Mouse (Mus musculus) adrenal gland, postnatal 14 days (tissue): ENCODE results near the gene Rpl3l. TPM values are rescaled to one million over a fixed set of nuclear protein-coding genes. Genes with fewer than 3 reads are reported as not detected.
A peak's percentile ranks its signal among the peaks of the same experiment; 100 is the strongest.
"Not testable (repeated sequence)": the region's sequence is repeated elsewhere in the genome, so short reads cannot be mapped to it uniquely, and the experiment has no call there.

ENCODE experiments used
- DNase-seq: peaks from one replicate; pipeline ENCODE4 v3.0.0; 2021; ENCODE audit warnings: mixed read lengths
- long read RNA-seq, 2 experiments: library from polyadenylated mRNA; stranded (forward); transcript quantifications; one replicate each; pipeline ENCODE4 v2.0.0; 2021
- total RNA-seq: library from RNA; stranded (reverse); gene quantifications from 2 replicates; pipeline ENCODE4 v1.2.3, GENCODE M21; 2021

Gene Rpl3l
- total RNA-seq, result 0.53 TPM in 1 of 2 replicates, not detected in the other
- long read RNA-seq, experiment 1, partial matches to known transcripts, result 0 of 1 reads
- long read RNA-seq, experiment 1, other reads (novel, unspliced or antisense), result 1 of 1 reads
- long read RNA-seq, experiment 2, result 0 reads

- DNase-seq, result no peak
Measured at GRCm38 (mm10) chr17:24727618-24728017, at the start of gene Rpl3l. Gene Rpl3l (plus strand): TSS chr17:24727820.

GRCm38 (mm10) chr17:24686514-24686913 is 41.1 kb upstream of the Rpl3l start:
- DNase-seq, result peak; percentile 76

- peak; percentile 76 for DNase-seq
Measured at GRCm38 (mm10) chr17:24687146-24687595, 40.4 kb upstream of the Rpl3l start.

GRCm38 (mm10) chr17:24687599-24687998 is 40.0 kb upstream of the Rpl3l start:
- no peak for DNase-seq

GRCm38 (mm10) chr17:24689251-24690081 is 38.2 kb upstream of the Rpl3l start, which contains the start of gene Syngr3:
Gene Syngr3 (minus strand): TSS chr17:24689955.
- DNase-seq, result no peak

GRCm38 (mm10) chr17:24692385-24692784 is 35.2 kb upstream of the Rpl3l start:
- DNase-seq, result no peak

- no peak for DNase-seq
Measured at GRCm38 (mm10) chr17:24695326-24696010, 32.2 kb upstream of the Rpl3l start.

GRCm38 (mm10) chr17:24696011-24696697 is 31.5 kb upstream of the Rpl3l start, which contains the start of the genes Gfer and Noxo1:
Gene Gfer (minus strand): TSS chr17:24696156.
Gene Noxo1 (plus strand): TSS chr17:24696234.
- DNase-seq, result peak; percentile 95

GRCm38 (mm10) chr17:24697985-24698384 is 29.6 kb upstream of the Rpl3l start:
- DNase-seq, result no peak

- DNase-seq, result no peak
Measured at GRCm38 (mm10) chr17:24698715-24699114, 28.9 kb upstream of the Rpl3l start.

- no peak for DNase-seq
Measured at GRCm38 (mm10) chr17:24699473-24699872, 28.1 kb upstream of the Rpl3l start.

GRCm38 (mm10) chr17:24701251-24701650 is 26.4 kb upstream of the Rpl3l start:
- no peak for DNase-seq

GRCm38 (mm10) chr17:24705821-24706220 is 21.8 kb upstream of the Rpl3l start:
- no peak for DNase-seq

- DNase-seq, result peak; percentile 96
Measured at GRCm38 (mm10) chr17:24706982-24707800, 20.4 kb upstream of the Rpl3l start, which contains the start of gene Tbl3. Gene Tbl3 (minus strand): TSS chr17:24707660.

- peak; percentile 38 for DNase-seq
Measured at GRCm38 (mm10) chr17:24707801-24708425, 19.7 kb upstream of the Rpl3l start.

- no peak for DNase-seq
Measured at GRCm38 (mm10) chr17:24708646-24709045, 19.0 kb upstream of the Rpl3l start.

GRCm38 (mm10) chr17:24715556-24715955 is 12.1 kb upstream of the Rpl3l start:
- DNase-seq, result no peak

GRCm38 (mm10) chr17:24716166-24716682 is 11.4 kb upstream of the Rpl3l start:
- DNase-seq, result no peak

GRCm38 (mm10) chr17:24717943-24718342 is 9.7 kb upstream of the Rpl3l start, which contains the start of the genes Rnf151 and Rps2:
Gene Rnf151 (minus strand): TSS chr17:24718063.
Gene Rps2 (plus strand): TSS chr17:24718116.
- DNase-seq, result no peak

- not testable (repeated sequence) for DNase-seq
Measured at GRCm38 (mm10) chr17:24718938-24719337, 8.7 kb upstream of the Rpl3l start.
